Mouse (Mus musculus) embryonic facial prominence, embryonic 13.5 days (tissue): ENCODE data around the gene Cldn24. TPM values are rescaled to one million over a fixed set of nuclear protein-coding genes. Genes with fewer than 3 reads are reported as not detected.

Experiments
- ATAC-seq: fragments of 200-750 bp; cut with Nextera tagmentation; 2 replicates; pipeline ENCODE4 v1.8.0; 2017; ENCODE audit warnings: low read depth; ENCODE audit not compliant: insufficient number of reproducible peaks, insufficient read depth, low FRiP score, low TSS enrichment
- H3K27ac ChIP-seq: fragments of 300-500 bp; sonication (generic); 2 replicates; pipeline ENCODE4 v1.5.1; 2015; ENCODE audit warnings: moderate library complexity, mild to moderate bottlenecking, inconsistent platforms
- H3K27me3 ChIP-seq: fragments of 300-500 bp; sonication (generic); 2 replicates; pipeline ENCODE4 v1.6.1; 2015; ENCODE audit warnings: mild to moderate bottlenecking, inconsistent platforms
- H3K36me3 ChIP-seq: fragments of 300-500 bp; sonication (generic); 2 replicates; pipeline ENCODE4 v1.6.1; 2015; ENCODE audit warnings: mild to moderate bottlenecking, inconsistent platforms
- H3K4me1 ChIP-seq: fragments of 300-500 bp; sonication (generic); 2 replicates; pipeline ENCODE4 v1.6.1; 2015; ENCODE audit warnings: inconsistent platforms
- H3K4me2 ChIP-seq: fragments of 300-500 bp; sonication (generic); 2 replicates; pipeline ENCODE4 v1.6.1; 2015; ENCODE audit warnings: moderate library complexity, mild to moderate bottlenecking, inconsistent platforms
- H3K4me3 ChIP-seq: fragments of 300-500 bp; sonication (generic); 2 replicates; pipeline ENCODE4 v1.5.1; 2015; ENCODE audit warnings: mild to moderate bottlenecking, inconsistent platforms
- H3K9ac ChIP-seq: fragments of 300-500 bp; sonication (generic); 2 replicates; pipeline ENCODE4 v1.6.1; 2015; ENCODE audit warnings: mild to moderate bottlenecking, inconsistent platforms
- H3K9me3 ChIP-seq: fragments of 300-500 bp; sonication (generic); 2 replicates; pipeline ENCODE4 v1.6.1; 2016; ENCODE audit warnings: inconsistent platforms
- WGBS: fragments of 180-500 bp; shearing (Covaris S2); methylation state at CpG from one replicate; pipeline ENCODE4 v1.1.7; 2015; ENCODE audit warnings: mixed read lengths; 5-methylcytosine and 5-hydroxymethylcytosine counted together
- polyA plus RNA-seq: library from polyadenylated mRNA; unstranded; fragments of >200 nt; fragmentation: Nextera tagmentation; extraction: Ambion mirVana; gene quantifications from 2 replicates; pipeline ENCODE4 v1.2.1, GENCODE M21; 2015

Cldn24 gene
- polyA plus RNA-seq, 1 experiment from 2014 or later = not detected

DNA sequence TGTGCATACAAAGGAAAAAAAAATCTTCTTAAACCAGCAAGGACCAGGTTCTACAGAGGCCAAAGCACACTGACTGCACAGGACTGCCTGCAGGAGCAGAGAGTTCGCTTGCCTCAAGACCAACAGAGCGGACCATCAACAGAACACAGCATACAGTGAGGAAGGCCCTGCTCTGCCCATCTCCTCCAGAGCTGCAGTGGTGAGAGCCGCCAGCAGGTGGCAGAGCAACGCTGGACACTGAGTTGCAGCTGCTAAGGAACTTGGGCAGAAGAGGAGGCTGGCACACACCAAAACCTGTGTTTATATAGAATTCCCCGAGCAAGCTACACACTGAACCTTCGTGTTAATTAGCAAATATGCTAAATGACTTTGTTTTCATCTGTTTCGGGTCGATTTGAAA lies 45.1 kb downstream of the Cldn24 start:
- Histone ChIP-seq H3K9me3 (no peaks in the 10 kb centered on the region), H3K4me2 (no peak overlapping the region), H3K27ac (no peak overlapping the region), H3K36me3 (peaks cover 70% of the 10 kb centered on the region), H3K4me1 (peaks cover 10% of the 10 kb centered on the region), H3K4me3 (no peak overlapping the region), H3K9ac (no peak overlapping the region), H3K27me3 (no peaks in the 10 kb centered on the region)
- no peak for ATAC-seq
- WGBS = 25% methylated on average over 8 of the region's 8 CpGs

Other genes with a start within 250 kb of the Cldn24 start
- 12.3 and 14.9 TPM in 2 replicates for gene Ing2, start 146.6 kb upstream of the Cldn24 start, polyA plus RNA-seq
- gene Cdkn2aip, start 108.2 kb upstream of the Cldn24 start, polyA plus RNA-seq = 26.5 and 27.9 TPM in 2 replicates
- gene Cldn22, start 2.3 kb downstream of the Cldn24 start, polyA plus RNA-seq = not detected in 2 replicates
- gene Wwc2, start 168.8 kb downstream of the Cldn24 start, polyA plus RNA-seq = 12.5 and 12.9 TPM in 2 replicates